Mouse (Mus musculus) liver, embryonic 13.5 days (tissue): ENCODE measurements around the gene Vps4a. TPM values are rescaled to one million over a fixed set of nuclear protein-coding genes. Genes with fewer than 3 reads are reported as not detected.
"Not testable (repeated sequence)": the region's sequence is repeated elsewhere in the genome, so short reads cannot be mapped to it uniquely, and the experiment has no call there.

Experiments
- ATAC-seq: fragments of 200-750 bp; cut with Nextera tagmentation; 2 replicates; pipeline ENCODE4 v1.8.0; 2017; ENCODE audit warnings: low read depth, mild to moderate bottlenecking, moderate number of reproducible peaks, moderate library complexity
- DNase-seq: peaks from one replicate; pipeline ENCODE4 v3.0.0; 2022
- H3K27ac ChIP-seq: fragments of 300-500 bp; sonication (generic); 2 replicates; pipeline ENCODE4 v1.5.1; 2015; ENCODE audit warnings: moderate library complexity, mild to moderate bottlenecking, inconsistent platforms
- H3K27me3 ChIP-seq: fragments of 300-500 bp; sonication (generic); 2 replicates; pipeline ENCODE4 v1.6.1; 2015; ENCODE audit warnings: mild to moderate bottlenecking, inconsistent platforms
- H3K36me3 ChIP-seq: fragments of 300-500 bp; sonication (generic); 2 replicates; pipeline ENCODE4 v1.6.1; 2015; ENCODE audit warnings: mild to moderate bottlenecking, inconsistent platforms
- H3K4me1 ChIP-seq: fragments of 300-500 bp; sonication (generic); replicated peaks from 2 replicates; pipeline ENCODE4 v1.6.1; 2015; ENCODE audit warnings: inconsistent platforms
- H3K4me2 ChIP-seq: fragments of 300-500 bp; sonication (generic); 2 replicates; pipeline ENCODE4 v1.6.1; 2015; ENCODE audit warnings: inconsistent platforms, mild to moderate bottlenecking, moderate library complexity
- H3K4me3 ChIP-seq: fragments of 300-500 bp; sonication (generic); replicated peaks from 2 replicates; pipeline ENCODE4 v1.5.1; 2015; ENCODE audit warnings: mild to moderate bottlenecking, inconsistent platforms
- H3K9ac ChIP-seq: fragments of 300-500 bp; sonication (generic); 2 replicates; pipeline ENCODE4 v1.6.1; 2015; ENCODE audit warnings: mild to moderate bottlenecking, inconsistent platforms
- H3K9me3 ChIP-seq: fragments of 300-500 bp; sonication (generic); replicated peaks from 2 replicates; pipeline ENCODE4 v1.6.1; 2016; ENCODE audit warnings: inconsistent platforms
- WGBS: fragments of 180-500 bp; shearing (Covaris S2); methylation state at CpG from one replicate; pipeline ENCODE4 v1.1.7; 2015; ENCODE audit not compliant: insufficient replicate concordance; 5-methylcytosine and 5-hydroxymethylcytosine counted together
- polyA plus RNA-seq: library from polyadenylated mRNA; unstranded; fragments of >200 nt; fragmentation: Nextera tagmentation; extraction: Ambion mirVana; gene quantifications from 2 replicates; pipeline ENCODE4 v1.2.1, GENCODE M21; 2015

The Vps4a gene
- 26.8 and 29.5 TPM in 2 replicates for polyA plus RNA-seq

- 4% methylated on average over 64 of the region's 66 CpGs for WGBS
- Histone ChIP-seq H3K4me2 (peak within 1 kb of the TSS; percentile 95), H3K9me3 (no peaks in the 10 kb centered on the region), H3K27ac (peak within 1 kb of the TSS; percentile 83), H3K4me1 (peaks cover 50% of the 10 kb centered on the region), H3K9ac (peak within 1 kb of the TSS; percentile 96), H3K36me3 (no peaks in the 10 kb centered on the region), H3K4me3 (peak within 1 kb of the TSS; percentile 98), H3K27me3 (no peaks in the 10 kb centered on the region)
- peak; percentile 93 for ATAC-seq
- peak; percentile 98 for DNase-seq
Observed at GRCm38 (mm10) chr8:107030650-107031576, at the start of gene Vps4a. Gene Vps4a (plus strand): TSS chr8:107031222.

GRCm38 (mm10) chr8:106985404-106985821 is 45.6 kb upstream of the Vps4a start:
- no peak overlapping the region for H3K27ac ChIP-seq
- H3K4me2 ChIP-seq, result no peak overlapping the region
- no peaks in the 10 kb centered on the region for H3K4me1 ChIP-seq

GRCm38 (mm10) chr8:106985951-106986350 is 45.1 kb upstream of the Vps4a start:
- Histone ChIP-seq H3K9me3 (no peaks in the 10 kb centered on the region), H3K4me1 (no peaks in the 10 kb centered on the region), H3K4me2 (no peak overlapping the region), H3K27ac (no peak overlapping the region), H3K9ac (no peak overlapping the region), H3K27me3 (no peaks in the 10 kb centered on the region), H3K4me3 (no peak overlapping the region), H3K36me3 (no peaks in the 10 kb centered on the region)
- DNase-seq (no peak), ATAC-seq (no peak)

More at GRCm38 (mm10) chr8:106985404-106985821, 45.6 kb upstream of the Vps4a start:
- Histone ChIP-seq H3K4me3 (no peak overlapping the region), H3K36me3 (no peaks in the 10 kb centered on the region), H3K9me3 (no peaks in the 10 kb centered on the region), H3K27me3 (no peaks in the 10 kb centered on the region), H3K9ac (no peak overlapping the region)
- ATAC-seq, result no peak
- WGBS, result 82% methylated on average over 9 of the region's 9 CpGs
- DNase-seq, result no peak

- no peaks in the 10 kb centered on the region for H3K36me3 ChIP-seq
- ATAC-seq, result no peak
- DNase-seq, result no peak
- no peak overlapping the region for H3K4me2 ChIP-seq
- H3K9ac ChIP-seq, result no peak overlapping the region
- no peaks in the 10 kb centered on the region for H3K4me1 ChIP-seq
- H3K27ac ChIP-seq, result no peak overlapping the region
- no peak overlapping the region for H3K4me3 ChIP-seq
- no peaks in the 10 kb centered on the region for H3K9me3 ChIP-seq
- no peaks in the 10 kb centered on the region for H3K27me3 ChIP-seq
Observed at GRCm38 (mm10) chr8:106987557-106987956, 43.5 kb upstream of the Vps4a start.

GRCm38 (mm10) chr8:106991393-106991792 is 39.6 kb upstream of the Vps4a start:
- ATAC-seq, result no peak
- no peaks in the 10 kb centered on the region for H3K4me1 ChIP-seq
- WGBS, result 74% methylated on average over 7 of the region's 7 CpGs
- H3K36me3 ChIP-seq, result no peaks in the 10 kb centered on the region
- no peak overlapping the region for H3K27ac ChIP-seq
- H3K4me3 ChIP-seq, result no peak overlapping the region
- H3K9ac ChIP-seq, result no peak overlapping the region
- H3K9me3 ChIP-seq, result no peaks in the 10 kb centered on the region
- no peak for DNase-seq
- H3K4me2 ChIP-seq, result no peak overlapping the region
- H3K27me3 ChIP-seq, result no peaks in the 10 kb centered on the region

GRCm38 (mm10) chr8:106996339-106996738 is 34.7 kb upstream of the Vps4a start:
- not testable (repeated sequence) for H3K4me2 ChIP-seq, H3K4me3 ChIP-seq, H3K4me1 ChIP-seq, H3K27me3 ChIP-seq, DNase-seq, ATAC-seq, H3K27ac ChIP-seq, H3K9me3 ChIP-seq, H3K36me3 ChIP-seq, H3K9ac ChIP-seq
- 81% methylated on average over 4 of the region's 4 CpGs for WGBS

GRCm38 (mm10) chr8:106997416-106997815 is 33.6 kb upstream of the Vps4a start:
- WGBS, result 60% methylated on average over 4 of the region's 4 CpGs
- no peak for DNase-seq
- no peaks in the 10 kb centered on the region for H3K27me3 ChIP-seq
- H3K9ac ChIP-seq, result no peak overlapping the region
- H3K4me3 ChIP-seq, result no peak overlapping the region
- H3K36me3 ChIP-seq, result no peaks in the 10 kb centered on the region
- ATAC-seq, result no peak
- H3K27ac ChIP-seq, result no peak overlapping the region
- H3K4me2 ChIP-seq, result no peak overlapping the region
- H3K9me3 ChIP-seq, result no peaks in the 10 kb centered on the region
- H3K4me1 ChIP-seq, result peaks cover 6% of the 10 kb centered on the region; the same call in 1 of the 2 replicates

GRCm38 (mm10) chr8:106999068-106999467 is 32.0 kb upstream of the Vps4a start:
- Histone ChIP-seq H3K36me3 (no peaks in the 10 kb centered on the region), H3K27me3 (no peaks in the 10 kb centered on the region), H3K9me3 (no peaks in the 10 kb centered on the region), H3K4me1 (peaks cover 6% of the 10 kb centered on the region; the same call in 1 of the 2 replicates), H3K27ac (no peak overlapping the region), H3K9ac (no peak overlapping the region), H3K4me2 (no peak overlapping the region), H3K4me3 (no peak overlapping the region)
- 83% methylated on average over 1 of the region's 1 CpGs for WGBS
- no peak for ATAC-seq
- DNase-seq, result no peak

- H3K27ac ChIP-seq, result no peak overlapping the region
- 26% methylated on average over 5 of the region's 5 CpGs for WGBS
- peak; percentile 26; the same call in 1 of the 2 replicates for ATAC-seq
Observed at GRCm38 (mm10) chr8:107002532-107002931, 28.5 kb upstream of the Vps4a start.

GRCm38 (mm10) chr8:107007795-107008194 is 23.2 kb upstream of the Vps4a start:
- H3K9me3 ChIP-seq, result no peaks in the 10 kb centered on the region
- no peak overlapping the region for H3K9ac ChIP-seq
- no peak overlapping the region for H3K27ac ChIP-seq
- no peak overlapping the region for H3K4me2 ChIP-seq
- H3K27me3 ChIP-seq, result no peaks in the 10 kb centered on the region
- DNase-seq (no peak), ATAC-seq (no peak)
- H3K4me1 ChIP-seq, result no peaks in the 10 kb centered on the region
- no peak overlapping the region for H3K4me3 ChIP-seq
- WGBS, result 52% methylated on average over 3 of the region's 3 CpGs
- H3K36me3 ChIP-seq, result no peaks in the 10 kb centered on the region

More at GRCm38 (mm10) chr8:107002532-107002931, 28.5 kb upstream of the Vps4a start:
- no peak overlapping the region for H3K9ac ChIP-seq
- H3K4me1 ChIP-seq, result peaks cover 6% of the 10 kb centered on the region; the same call in 1 of the 2 replicates
- no peaks in the 10 kb centered on the region for H3K9me3 ChIP-seq
- H3K36me3 ChIP-seq, result no peaks in the 10 kb centered on the region
- no peaks in the 10 kb centered on the region for H3K27me3 ChIP-seq
- DNase-seq, result peak; percentile 57
- no peak overlapping the region for H3K4me3 ChIP-seq
- H3K4me2 ChIP-seq, result no peak overlapping the region

- Histone ChIP-seq H3K4me3 (no peak overlapping the region), H3K9me3 (no peaks in the 10 kb centered on the region), H3K27me3 (no peaks in the 10 kb centered on the region), H3K4me2 (no peak overlapping the region), H3K4me1 (no peaks in the 10 kb centered on the region), H3K9ac (no peak overlapping the region), H3K36me3 (no peaks in the 10 kb centered on the region), H3K27ac (no peak overlapping the region)
- DNase-seq (no peak), ATAC-seq (no peak)
- 78% methylated on average over 2 of the region's 2 CpGs for WGBS
Observed at GRCm38 (mm10) chr8:107012666-107013065, 18.4 kb upstream of the Vps4a start.

GRCm38 (mm10) chr8:107014915-107015314 is 16.1 kb upstream of the Vps4a start:
- Histone ChIP-seq H3K36me3 (no peaks in the 10 kb centered on the region), H3K4me2 (no peak overlapping the region), H3K9ac (no peak overlapping the region), H3K9me3 (no peaks in the 10 kb centered on the region), H3K27ac (no peak overlapping the region), H3K4me3 (no peak overlapping the region), H3K27me3 (no peaks in the 10 kb centered on the region), H3K4me1 (no peaks in the 10 kb centered on the region)
- no peak for DNase-seq
- no peak for ATAC-seq
- WGBS, result 66% methylated on average over 1 of the region's 1 CpGs
